In genomic region chr1:118967281-118967680, GRCm38 (mm10) we compare ENCODE assay signal across 26 mouse cellular contexts.
DNase-seq lines count a peak whose midpoint lies in the region; ATAC-seq and TF ChIP-seq lines count a peak whose summit lies in the region.
"Had no signal": no experiment of that assay in that cellular context is flagged by ENCODE, and none has a peak within 500 bp of the region (broad histone marks: within the 10 kb centered on the region; RNA-seq: fewer than 3 reads in every experiment).

No protein-coding gene starts in this region.

- no peaks in the 10 kb centered on the region; the same call in 1 of the 2 replicates for H3K9me3 ChIP-seq in liver, postnatal 0 days (ENCODE audit: low read length)
- H3K9me3 ChIP-seq in liver, embryonic 12.5 days (replicated peaks): peaks cover 6% of the 10 kb centered on the region; the same call in 1 of the 2 replicates
- H3K9me3 ChIP-seq: embryonic facial prominence, embryonic 15.5 days had no signal

- peaks cover 3% of the 10 kb centered on the region; the same call in 1 of the 2 replicates for H3K4me1 ChIP-seq in liver, postnatal 0 days (ENCODE audit: insufficient read depth)
- H3K4me1 ChIP-seq in liver, embryonic 12.5 days: no peaks in the 10 kb centered on the region
- H3K4me1 ChIP-seq: forebrain, embryonic 12.5 days had no signal

- 48% methylated on average over 3 of the region's 3 CpGs for WGBS in liver, postnatal 0 days (ENCODE audit: insufficient replicate concordance)
- WGBS in liver, embryonic 12.5 days (ENCODE audit: insufficient replicate concordance): 47% methylated on average over 3 of the region's 3 CpGs

- no peaks in the 10 kb centered on the region for H3K36me3 ChIP-seq in liver, postnatal 0 days (replicated peaks; ENCODE audit: insufficient read depth, low read length)
- H3K36me3 ChIP-seq in liver, embryonic 12.5 days: no peaks in the 10 kb centered on the region

- no peak overlapping the region for H3K4me2 ChIP-seq in liver, postnatal 0 days (ENCODE audit: low read depth, low read length)
- H3K4me2 ChIP-seq in liver, embryonic 12.5 days: no peak overlapping the region
- H3K4me2 ChIP-seq: embryonic facial prominence, embryonic 13.5 days; embryonic facial prominence, embryonic 15.5 days; forebrain, embryonic 12.5 days had no signal

- no peak for TF ChIP-seq EP300 in liver, postnatal 0 days (IDR thresholded peaks at IDR 0.05; ENCODE audit: low read depth)

- H3K27me3 ChIP-seq in liver, postnatal 0 days (ENCODE audit: insufficient read depth, low read length): no peaks in the 10 kb centered on the region
- no peaks in the 10 kb centered on the region for H3K27me3 ChIP-seq in liver, embryonic 12.5 days (replicated peaks)
- H3K27me3 ChIP-seq: embryonic facial prominence, embryonic 13.5 days; embryonic facial prominence, embryonic 15.5 days; forebrain, embryonic 12.5 days; Patski had no signal

- H3K9ac ChIP-seq in liver, postnatal 0 days (replicated peaks): no peak overlapping the region
- H3K9ac ChIP-seq in liver, embryonic 12.5 days: no peak overlapping the region
- H3K9ac ChIP-seq: embryonic facial prominence, embryonic 13.5 days; embryonic facial prominence, embryonic 15.5 days; forebrain, embryonic 12.5 days had no signal

- no peak for TF ChIP-seq CTCF in liver, postnatal 0 days (IDR thresholded peaks at IDR 0.05; ENCODE audit: low read depth)

- H3K27ac ChIP-seq in liver, postnatal 0 days (ENCODE audit: low read depth): no peak overlapping the region
- no peak overlapping the region for H3K27ac ChIP-seq in liver, embryonic 12.5 days
- H3K27ac ChIP-seq: embryonic facial prominence, embryonic 13.5 days; embryonic facial prominence, embryonic 15.5 days; forebrain, embryonic 10.5 days; forebrain, embryonic 12.5 days had no signal

- peak; percentile 41; the same call in 1 of the 2 replicates for ATAC-seq in liver, postnatal 0 days
- no peak for ATAC-seq in liver, embryonic 12.5 days
- ATAC-seq: activated CD4-positive, CD25-positive, alpha-beta regulatory T cell, adult 4 months; forebrain, embryonic 14.5 days; forebrain, embryonic 16.5 days; Patski had no signal

- no peak overlapping the region for H3K4me3 ChIP-seq in liver, postnatal 0 days (ENCODE audit: low read depth, low read length)
- H3K4me3 ChIP-seq in liver, embryonic 12.5 days: no peak overlapping the region
- H3K4me3 ChIP-seq: embryonic facial prominence, embryonic 13.5 days; embryonic facial prominence, embryonic 15.5 days; erythroblast, embryonic 14.5 days; forebrain, embryonic 10.5 days; forebrain, embryonic 12.5 days had no signal

- no peak for DNase-seq in liver, postnatal 0 days
- DNase-seq in lung, postnatal 25 days (ENCODE audit: low spot score): peak; percentile 23
- DNase-seq in lung, postnatal 14 days: no peak
- DNase-seq in NIH3T3 (ENCODE audit: low read depth): peak; percentile 44
- DNase-seq in adipocyte (ENCODE audit: low spot score): peak; percentile 66
- DNase-seq in embryo, embryonic 10 days (ENCODE audit: low spot score): no peak
- no peak for DNase-seq in spleen, postnatal 4 days (ENCODE audit: low spot score in 2 of 2)
- DNase-seq: adrenal gland, adult 2 months; adrenal gland, postnatal 10 days; adrenal gland, postnatal 25 days; cerebellum, adult 11-12 months; cerebellum, adult 2 months; cerebellum, adult 9-10 months; cerebellum, postnatal 10 days; cerebellum, postnatal 25 days; embryo, embryonic 11 days had no signal

Comparison
In these comparisons a context has a peak if more than half of its experiments do, and no peak if none do; other contexts are left out.
1. DNase-seq: peak in lung, postnatal 25 days (single experiment), NIH3T3 (single experiment) and adipocyte (single experiment); none in liver, postnatal 0 days (single experiment), lung, postnatal 14 days (single experiment), embryo, embryonic 10 days (single experiment) and spleen, postnatal 4 days (0 of 2).